Mouse (Mus musculus): ENCODE data around the gene Mob4. TPM values are rescaled to one million over a fixed set of nuclear protein-coding genes. Genes with fewer than 3 reads are reported as not detected.

Gene Mob4
- polyA plus RNA-seq, 1 experiment, result 15.5 TPM

GRCm38 (mm10) chr1:55198719-55199118 lies 67.7 kb downstream of the Mob4 start:
- H3ac ChIP-seq (ENCODE audit: control insufficient read depth, insufficient read length, low read depth), result no peak overlapping the region
- TF ChIP-seq MAX (IDR thresholded peaks at IDR 0.05), result no peak
- no peak for TF ChIP-seq MYOG (IDR thresholded peaks at IDR 0.05; ENCODE audit: control insufficient read depth, extremely low read depth, insufficient read length)
- TF ChIP-seq CTCF (IDR thresholded peaks at IDR 0.05; ENCODE audit: control insufficient read depth, insufficient read depth, insufficient read length), result no peak
- no peak for TF ChIP-seq USF1 (IDR thresholded peaks at IDR 0.05; ENCODE audit: low read depth)
- no peak for TF ChIP-seq MYOD1 (IDR thresholded peaks at IDR 0.05; ENCODE audit: control insufficient read depth, insufficient read length, low read depth)
- TF ChIP-seq CEBPB (IDR thresholded peaks at IDR 0.05; ENCODE audit: low read depth), result no peak
- no peak for TF ChIP-seq FOSL1 (IDR thresholded peaks at IDR 0.05; ENCODE audit: insufficient read depth, low read length, poor library complexity, severe bottlenecking)
- H3K4me3 ChIP-seq (ENCODE audit: insufficient read depth, poor library complexity, severe bottlenecking), result no peak overlapping the region
- H3K79me2 ChIP-seq (ENCODE audit: control insufficient read depth, insufficient read depth), result no peaks in the 10 kb centered on the region
- no peaks in the 10 kb centered on the region for H3K36me3 ChIP-seq (ENCODE audit: control insufficient read depth, insufficient read depth)
- H3K79me3 ChIP-seq (ENCODE audit: low read depth), result no peaks in the 10 kb centered on the region
- H3K27me3 ChIP-seq (ENCODE audit: control insufficient read depth, insufficient read depth, insufficient read length), result no peaks in the 10 kb centered on the region

- H3K27me3 ChIP-seq (ENCODE audit: control insufficient read depth, insufficient read depth, insufficient read length), result no peaks in the 10 kb centered on the region
- no peaks in the 10 kb centered on the region for H3K79me2 ChIP-seq (ENCODE audit: control insufficient read depth, insufficient read depth)
- no peak for TF ChIP-seq FOSL1 (IDR thresholded peaks at IDR 0.05; ENCODE audit: insufficient read depth, low read length, poor library complexity, severe bottlenecking)
- TF ChIP-seq MYOD1 (IDR thresholded peaks at IDR 0.05; ENCODE audit: control insufficient read depth, insufficient read length, low read depth), result no peak
- no peak for TF ChIP-seq MYOG (IDR thresholded peaks at IDR 0.05; ENCODE audit: control insufficient read depth, extremely low read depth, insufficient read length)
- no peak for TF ChIP-seq USF1 (IDR thresholded peaks at IDR 0.05; ENCODE audit: low read depth)
- TF ChIP-seq CTCF (IDR thresholded peaks at IDR 0.05; ENCODE audit: control insufficient read depth, insufficient read depth, insufficient read length), result no peak
- TF ChIP-seq MAX (IDR thresholded peaks at IDR 0.05), result no peak
- no peak for TF ChIP-seq CEBPB (IDR thresholded peaks at IDR 0.05; ENCODE audit: low read depth)
- H3ac ChIP-seq (ENCODE audit: control insufficient read depth, insufficient read length, low read depth), result peak overlapping the region; percentile 16
- no peaks in the 10 kb centered on the region for H3K79me3 ChIP-seq (ENCODE audit: low read depth)
- no peaks in the 10 kb centered on the region for H3K36me3 ChIP-seq (ENCODE audit: control insufficient read depth, insufficient read depth)
- H3K4me3 ChIP-seq (ENCODE audit: insufficient read depth, poor library complexity, severe bottlenecking), result peak overlapping the region; percentile 19
These were observed 71.1 kb downstream of the Mob4 start for GRCm38 (mm10) chr1:55201850-55202752.

Other genes starting within 250 kb of the Mob4 start
- 2.2 TPM for gene Ankrd44, start 204.8 kb upstream of the Mob4 start, polyA plus RNA-seq (2012; fragmentation: generic; extraction: Trizol)
- 33.5 TPM for gene Sf3b1, start 103.8 kb upstream of the Mob4 start, polyA plus RNA-seq (2012; fragmentation: generic; extraction: Trizol)
- gene Coq10b, start 78.5 kb upstream of the Mob4 start, polyA plus RNA-seq (2012; fragmentation: generic; extraction: Trizol), result 21.0 TPM
- 914 TPM for gene Hspe1, start 43.1 kb upstream of the Mob4 start, polyA plus RNA-seq (2012; fragmentation: generic; extraction: Trizol)
- 297 TPM for gene Hspd1, start 43.0 kb upstream of the Mob4 start, polyA plus RNA-seq (2012; fragmentation: generic; extraction: Trizol)
- gene Rftn2, start 95.6 kb downstream of the Mob4 start, polyA plus RNA-seq (2012; fragmentation: generic; extraction: Trizol), result 13.0 TPM
- gene Mars2, start 105.9 kb downstream of the Mob4 start, polyA plus RNA-seq (2012; fragmentation: generic; extraction: Trizol), result 1.8 TPM
- gene Boll, start 232.2 kb downstream of the Mob4 start, polyA plus RNA-seq (2012; fragmentation: generic; extraction: Trizol), result not detected